Mouse (Mus musculus) liver, adult 2 months (tissue): ENCODE data around the gene Medag. TPM values are rescaled to one million over a fixed set of nuclear protein-coding genes. Genes with fewer than 3 reads are reported as not detected.

ENCODE experiments used
- DNase-seq: peaks from one replicate; pipeline ENCODE4 v3.0.0-alpha.2; 2011; ENCODE audit warnings: low read depth, low spot score; ENCODE audit errors: extremely low read depth
- H3K27ac ChIP-seq: fragments of 200-500 bp; replicated peaks from 2 replicates; pipeline ENCODE4 v1.5.1; 2012; ENCODE audit warnings: low read depth, mild to moderate bottlenecking, control low read depth, inconsistent platforms, low read length; ENCODE audit not compliant: insufficient read depth
- H3K27me3 ChIP-seq: fragments of 200-500 bp; 2 replicates; pipeline ENCODE4 v1.6.1; 2012; ENCODE audit warnings: mild to moderate bottlenecking, moderate library complexity, low read length, inconsistent platforms; ENCODE audit not compliant: control insufficient read depth, insufficient read depth
- H3K36me3 ChIP-seq: fragments of 200-500 bp; 2 replicates; pipeline ENCODE4 v1.6.1; 2012; ENCODE audit warnings: low read length, inconsistent platforms; ENCODE audit not compliant: control insufficient read depth, insufficient read depth
- H3K4me1 ChIP-seq: fragments of 200-500 bp; 2 replicates; pipeline ENCODE4 v1.6.1; 2011; ENCODE audit warnings: low read length; ENCODE audit not compliant: control insufficient read depth, insufficient read depth
- H3K4me3 ChIP-seq: fragments of 200-500 bp; 2 replicates; pipeline ENCODE4 v1.5.1; 2011; ENCODE audit warnings: low read depth, mild to moderate bottlenecking, control low read depth, low read length, moderate library complexity; ENCODE audit not compliant: insufficient read depth
- H3K79me2 ChIP-seq: fragments of 200-500 bp; 2 replicates; pipeline ENCODE4 v1.6.1; 2012; ENCODE audit warnings: inconsistent platforms, mild to moderate bottlenecking, low read length, moderate library complexity; ENCODE audit not compliant: control insufficient read depth, insufficient read depth
- H3K9ac ChIP-seq: fragments of 200-500 bp; 2 replicates; pipeline ENCODE4 v1.6.1; 2012; ENCODE audit warnings: low read depth, mild to moderate bottlenecking, control low read depth, inconsistent platforms, low read length
- CTCF ChIP-seq: fragments of 200-500 bp; IDR thresholded peaks from 2 replicates; pipeline ENCODE4 v1.5.1; 2011; ENCODE audit warnings: low read depth, low read length, control low read depth
- POLR2A ChIP-seq: fragments of 200-500 bp; IDR thresholded peaks from 2 replicates; pipeline ENCODE4 v1.6.1; 2011; ENCODE audit warnings: low read length, control low read depth; ENCODE audit not compliant: insufficient read depth; ENCODE audit errors: extremely low read depth
- whole genome bisulfite sequencing: fragments of 180-500 bp; shearing (Covaris S2); methylation state at CpG from one replicate; pipeline ENCODE4 v1.1.7; 2018; 5-methylcytosine and 5-hydroxymethylcytosine counted together
- polyA plus RNA-seq: library from polyadenylated mRNA; depleted of rRNA; stranded (reverse); fragments of >200 nt; gene quantifications from 2 replicates; pipeline ENCODE4 v1.2.3, GENCODE M21; 2012; rRNA removed
- total RNA-seq: library from RNA; depleted of rRNA; stranded (reverse); fragments of >200 nt; gene quantifications from 2 replicates; pipeline ENCODE4 v1.2.3, GENCODE M21; 2014; rRNA removed

Gene Medag
- total and polyA plus RNA-seq, 2 experiments: 0.18 to 0.21 TPM

GRCm38 (mm10) chr5:149456544-149456943 lies 45.0 kb downstream of the Medag start:
- TF ChIP-seq CTCF: no peak
- TF ChIP-seq POLR2A: no peak
- Histone ChIP-seq H3K9ac (no peak overlapping the region), H3K4me1 (no peaks in the 10 kb centered on the region), H3K27me3 (0 out of 2 replicates have a peak, but pooled peaks cover 2% of the 10 kb centered on the region), H3K27ac (no peak overlapping the region), H3K79me2 (no peaks in the 10 kb centered on the region), H3K36me3 (no peaks in the 10 kb centered on the region), H3K4me3 (no peak overlapping the region)
- WGBS: 84% methylated on average over 7 of the region's 7 CpGs
- DNase-seq: no peak

GRCm38 (mm10) chr5:149462071-149462470 lies 50.5 kb downstream of the Medag start:
- Histone ChIP-seq H3K36me3 (no peaks in the 10 kb centered on the region), H3K27ac (no peak overlapping the region), H3K27me3 (no peaks in the 10 kb centered on the region), H3K9ac (no peak overlapping the region), H3K4me1 (no peaks in the 10 kb centered on the region), H3K79me2 (no peaks in the 10 kb centered on the region), H3K4me3 (no peak overlapping the region)
- no peak for TF ChIP-seq CTCF
- no peak for TF ChIP-seq POLR2A
- 72% methylated on average over 3 of the region's 3 CpGs for WGBS
- no peak for DNase-seq

- TF ChIP-seq CTCF: no peak
- no peak for TF ChIP-seq POLR2A
- H3K4me3 ChIP-seq: no peak overlapping the region
- WGBS: 40% methylated on average over 5 of the region's 5 CpGs
Measured at GRCm38 (mm10) chr5:149465305-149465704, 53.8 kb downstream of the Medag start.

GRCm38 (mm10) chr5:149474142-149474541 lies 62.6 kb downstream of the Medag start:
- no peaks in the 10 kb centered on the region for H3K4me1 ChIP-seq
- 96% methylated on average over 9 of the region's 9 CpGs for WGBS
- no peak overlapping the region for H3K9ac ChIP-seq
- no peaks in the 10 kb centered on the region for H3K36me3 ChIP-seq
- H3K79me2 ChIP-seq: no peaks in the 10 kb centered on the region
- H3K4me3 ChIP-seq: no peak overlapping the region
- no peaks in the 10 kb centered on the region for H3K27me3 ChIP-seq
- no peak overlapping the region for H3K27ac ChIP-seq
- no peak for TF ChIP-seq CTCF
- TF ChIP-seq POLR2A: no peak
- no peak for DNase-seq

More at GRCm38 (mm10) chr5:149465305-149465704, 53.8 kb downstream of the Medag start:
- Histone ChIP-seq H3K36me3 (no peaks in the 10 kb centered on the region), H3K4me1 (no peaks in the 10 kb centered on the region), H3K27me3 (no peaks in the 10 kb centered on the region), H3K27ac (no peak overlapping the region), H3K79me2 (no peaks in the 10 kb centered on the region), H3K9ac (no peak overlapping the region)
- no peak for DNase-seq

- 91% methylated on average over 16 of the region's 16 CpGs for WGBS
- Histone ChIP-seq H3K27ac (no peak overlapping the region), H3K4me3 (no peak overlapping the region), H3K79me2 (no peaks in the 10 kb centered on the region), H3K36me3 (no peaks in the 10 kb centered on the region), H3K4me1 (no peaks in the 10 kb centered on the region), H3K27me3 (no peaks in the 10 kb centered on the region), H3K9ac (no peak overlapping the region)
- no peak for DNase-seq
- TF ChIP-seq CTCF (no peak), POLR2A (no peak)
Measured at GRCm38 (mm10) chr5:149474701-149475468, 63.3 kb downstream of the Medag start.

Other genes starting within 250 kb of the Medag start
- 17.0 and 17.1 TPM in 2 replicates for gene Uspl1, start 227.4 kb upstream of the Medag start, total RNA-seq
- gene Uspl1, start 227.4 kb upstream of the Medag start, polyA plus RNA-seq: 4.8 and 6.2 TPM in 2 replicates
- 106 and 131 TPM in 2 replicates for gene Hmgb1, start 227.3 kb upstream of the Medag start, total RNA-seq
- 17.1 and 21.0 TPM in 2 replicates for gene Hmgb1, start 227.3 kb upstream of the Medag start, polyA plus RNA-seq
- gene Alox5ap, start 147.0 kb upstream of the Medag start, total RNA-seq: 2.3 and 3.8 TPM in 2 replicates
- gene Alox5ap, start 147.0 kb upstream of the Medag start, polyA plus RNA-seq: 4.8 and 6.4 TPM in 2 replicates
- not detected in 2 replicates for gene Tex26, start 27.9 kb downstream of the Medag start, total RNA-seq
- gene Tex26, start 27.9 kb downstream of the Medag start, polyA plus RNA-seq: not detected in 2 replicates
- gene Wdr95, start 116.9 kb downstream of the Medag start, total RNA-seq: not detected in 2 replicates
- gene Wdr95, start 116.9 kb downstream of the Medag start, polyA plus RNA-seq: not detected in 2 replicates
- gene Hsph1, start 224.6 kb downstream of the Medag start, total RNA-seq: 17.2 and 19.1 TPM in 2 replicates
- 9.7 and 14.1 TPM in 2 replicates for gene Hsph1, start 224.6 kb downstream of the Medag start, polyA plus RNA-seq